Mouse (Mus musculus): Measurements from ENCODE around the gene Alpk1.

DNA sequence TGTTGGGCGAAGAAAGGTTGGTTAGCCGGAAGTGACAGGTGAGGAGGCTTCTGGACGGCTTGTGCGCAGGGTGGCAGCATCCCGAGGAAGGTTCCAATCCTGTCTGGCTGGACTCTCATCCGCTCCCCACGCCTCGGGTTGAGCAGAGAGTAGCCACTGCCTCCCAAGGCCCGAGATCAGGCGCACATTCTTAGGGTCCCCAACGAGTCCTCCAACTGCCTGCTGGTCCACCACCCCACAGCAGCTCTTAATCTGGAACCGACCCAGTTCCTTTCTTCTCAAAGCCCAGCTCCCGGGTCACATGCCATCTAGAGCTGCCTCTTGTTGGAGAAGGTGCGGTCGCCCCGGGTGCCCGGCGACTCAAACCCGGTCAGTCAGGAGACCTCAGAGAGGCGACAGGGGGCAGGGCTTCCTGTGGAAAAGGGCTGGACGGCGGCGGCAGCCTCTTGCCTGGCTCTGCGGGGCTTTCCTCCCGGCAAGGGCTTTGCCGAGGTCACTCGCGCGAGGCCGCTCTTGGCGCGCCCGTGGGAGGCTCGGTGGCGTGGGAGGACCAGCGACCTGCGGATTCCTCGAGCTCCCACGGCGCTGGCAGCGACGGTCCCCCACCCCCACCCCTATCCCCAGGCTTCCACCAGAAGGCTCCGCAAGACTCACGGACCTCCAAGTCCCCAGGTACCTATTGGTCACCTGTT, 9.3 kb upstream of the Alpk1 start, which contains the start of gene Tifa:
- TF ChIP-seq POLR2A (IDR thresholded peaks at IDR 0.05; ENCODE audit: low read depth, low read length) = peak; percentile 26; the same call in 1 of the 2 replicates
- no peak for TF ChIP-seq CTCF (IDR thresholded peaks at IDR 0.05; ENCODE audit: extremely low read depth, insufficient read length, insufficient replicate concordance, low read depth, low read length)
